Mouse (Mus musculus) right cerebral cortex, postnatal 36 days (tissue): Measurements from ENCODE around the gene Hmcn2.

Experiments
- DNase-seq, 2 experiments: peaks; one replicate each; pipeline ENCODE4 v3.0.0; 2022; ENCODE audit warnings: low spot score in 2 of 2, mixed read lengths in 1 of 2

Hmcn2 gene

DNA sequence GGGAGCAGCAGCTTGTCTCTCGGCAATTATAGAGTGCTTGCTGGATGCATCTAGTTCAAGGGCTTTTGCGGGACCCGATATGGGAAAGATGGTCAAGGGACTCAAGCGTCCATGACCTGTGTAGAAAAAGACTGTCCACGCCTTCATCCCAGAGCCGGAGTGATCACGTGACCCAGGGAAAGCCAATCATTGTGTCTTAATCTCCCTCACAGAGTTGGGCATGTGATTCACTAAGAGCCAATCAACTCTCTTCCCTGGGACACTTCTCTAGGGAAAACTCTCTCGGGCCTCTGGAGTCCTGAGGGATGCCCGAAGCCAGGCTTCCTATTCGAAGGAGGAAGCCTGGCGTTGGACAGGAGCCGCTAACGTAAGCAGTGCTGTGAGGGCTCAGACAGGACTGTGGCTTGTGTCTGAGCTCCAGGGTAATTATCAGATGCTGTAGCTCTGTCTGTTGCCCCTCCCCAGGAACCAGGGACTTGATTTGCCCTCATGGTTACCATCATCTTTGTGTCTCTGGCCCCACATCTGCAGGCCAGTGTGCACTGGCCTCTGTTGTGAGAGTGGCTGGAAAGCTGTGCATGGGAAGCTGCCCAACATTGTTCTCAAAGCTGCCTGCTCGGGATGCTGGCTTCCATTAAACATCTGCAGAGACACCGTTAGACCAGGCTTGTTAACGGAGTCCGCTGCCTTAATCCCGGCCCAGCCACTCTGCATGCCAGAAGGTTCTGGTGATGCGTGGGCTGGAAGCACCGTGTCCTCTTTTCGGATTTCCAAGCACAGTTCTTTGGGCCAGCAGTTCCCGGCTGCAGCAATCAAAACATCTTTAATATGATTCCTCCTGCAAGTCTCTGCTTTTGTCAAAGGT lies 9.2 kb upstream of the Hmcn2 start:
- DNase-seq = no peak

DNA sequence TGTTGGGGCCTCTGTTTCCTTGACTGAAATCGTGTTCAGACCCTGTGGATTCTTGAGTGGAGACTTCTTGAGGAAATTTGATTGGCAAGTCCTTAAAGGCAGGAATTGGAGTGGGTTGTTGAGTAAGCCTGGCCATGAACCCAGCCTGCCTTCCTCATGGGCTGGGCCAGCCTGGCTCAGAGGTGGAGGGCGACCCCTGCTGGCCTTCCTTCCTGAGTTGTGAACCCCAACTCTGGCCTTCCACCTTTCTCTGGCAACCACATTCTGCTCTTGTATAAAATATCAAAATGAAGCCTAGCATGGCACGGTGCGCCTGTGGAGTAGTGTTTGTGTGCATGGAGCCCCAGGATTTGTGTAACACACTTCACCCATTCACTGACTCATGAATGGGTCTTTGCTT lies 8.5 kb upstream of the Hmcn2 start:
- DNase-seq = no peak

DNA sequence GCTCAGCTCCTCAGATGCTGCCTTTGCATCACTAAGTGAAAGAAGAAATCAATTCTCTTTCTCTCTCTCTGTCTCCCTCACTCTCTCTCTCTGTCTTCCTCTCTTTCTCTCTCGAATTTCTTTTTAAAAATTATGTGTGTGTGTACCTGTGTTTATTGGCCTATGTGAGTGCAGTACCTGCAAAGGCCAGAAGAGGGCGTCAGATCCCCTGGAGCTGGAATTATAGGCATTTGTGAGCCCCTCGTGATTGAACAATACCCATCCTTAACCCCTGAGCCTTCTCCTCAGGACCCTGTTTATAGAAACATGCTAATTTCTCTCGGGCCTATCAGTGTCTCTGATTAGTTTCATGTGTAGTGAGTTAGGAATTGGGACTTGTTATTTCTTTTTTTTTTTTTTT lies 6.0 kb upstream of the Hmcn2 start:
- no peak for DNase-seq

DNA sequence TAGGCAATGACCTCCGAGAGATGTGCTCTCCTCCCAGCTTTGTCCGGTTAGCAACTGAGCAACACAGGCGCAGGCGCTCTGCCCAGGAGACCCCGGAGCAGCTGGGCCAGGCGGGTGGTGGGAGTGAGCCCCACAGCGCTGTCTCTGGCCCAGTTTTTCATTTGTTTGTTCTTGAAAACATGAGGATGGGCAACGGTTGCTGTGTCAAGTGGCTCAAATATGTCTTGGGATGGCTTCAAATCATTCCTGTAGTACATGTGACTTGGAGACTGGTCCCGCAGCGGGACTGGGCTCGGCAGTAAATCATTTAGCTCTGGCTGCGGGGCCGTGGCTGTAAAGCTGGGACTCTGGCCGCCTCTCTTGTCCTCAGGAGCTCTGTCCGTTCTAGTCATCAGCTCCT lies 4.7 kb upstream of the Hmcn2 start:
- DNase-seq = no peak

DNA sequence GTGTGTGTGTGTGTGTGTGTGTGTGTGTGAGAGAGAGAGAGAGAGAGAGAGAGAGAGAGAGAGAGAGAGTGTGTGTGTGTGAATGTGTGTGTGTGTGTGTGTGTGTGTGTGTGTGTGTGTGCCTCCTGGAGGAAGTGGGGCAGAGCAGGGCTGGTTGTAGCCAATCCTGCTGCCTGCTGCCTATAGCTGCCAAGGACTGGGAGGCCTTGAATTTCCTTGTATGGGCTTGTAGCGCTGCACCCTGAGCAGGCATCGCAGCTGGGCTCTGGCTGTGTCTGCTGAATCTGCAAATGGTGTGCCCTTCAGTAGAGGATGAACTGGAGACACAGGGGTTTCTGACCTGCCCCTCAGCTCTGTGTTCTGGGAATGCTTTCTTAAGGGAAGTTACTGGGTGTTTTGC lies 3.9 kb downstream of the Hmcn2 start:
- no peak for DNase-seq

DNA sequence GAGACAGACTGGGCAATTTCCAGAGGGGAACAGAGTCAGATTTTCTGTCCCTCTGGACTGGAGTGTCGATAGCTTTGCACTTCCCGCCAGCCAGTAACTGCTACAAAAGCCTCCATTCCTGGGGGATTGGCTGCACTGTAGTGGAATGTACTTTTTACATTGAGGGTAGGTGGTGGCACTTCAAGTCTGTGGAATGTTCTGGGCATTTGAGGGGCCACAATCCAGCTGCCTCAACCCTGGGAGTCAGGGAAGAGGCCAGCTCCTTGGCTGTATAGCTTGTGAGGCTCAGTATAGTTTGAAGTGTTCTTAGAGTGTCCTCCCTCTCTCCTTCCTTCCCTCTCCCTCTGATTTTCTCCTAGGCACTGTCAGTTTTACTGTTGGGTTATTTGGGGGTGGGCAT lies 5.0 kb downstream of the Hmcn2 start:
- DNase-seq = no peak

DNA sequence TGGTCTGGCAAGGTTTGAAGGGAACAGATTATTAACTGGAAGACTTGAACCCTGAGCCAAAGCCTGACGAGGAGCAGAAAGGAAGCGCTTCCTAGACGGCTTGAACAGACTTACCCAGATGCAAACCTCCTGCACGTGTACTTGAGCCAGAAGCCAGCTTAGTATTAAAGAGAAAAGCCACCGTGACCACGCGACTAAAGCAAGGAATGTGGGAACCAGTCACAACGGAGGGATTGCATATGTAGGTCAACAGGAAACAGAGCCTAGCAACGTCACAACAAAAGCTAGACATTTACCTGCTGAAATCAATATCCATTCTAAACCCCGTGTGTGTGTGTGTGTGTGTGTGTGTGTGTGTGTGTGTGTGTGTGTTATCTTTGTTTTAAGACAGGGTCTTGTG lies 13.0 kb downstream of the Hmcn2 start:
- DNase-seq = no peak

DNA sequence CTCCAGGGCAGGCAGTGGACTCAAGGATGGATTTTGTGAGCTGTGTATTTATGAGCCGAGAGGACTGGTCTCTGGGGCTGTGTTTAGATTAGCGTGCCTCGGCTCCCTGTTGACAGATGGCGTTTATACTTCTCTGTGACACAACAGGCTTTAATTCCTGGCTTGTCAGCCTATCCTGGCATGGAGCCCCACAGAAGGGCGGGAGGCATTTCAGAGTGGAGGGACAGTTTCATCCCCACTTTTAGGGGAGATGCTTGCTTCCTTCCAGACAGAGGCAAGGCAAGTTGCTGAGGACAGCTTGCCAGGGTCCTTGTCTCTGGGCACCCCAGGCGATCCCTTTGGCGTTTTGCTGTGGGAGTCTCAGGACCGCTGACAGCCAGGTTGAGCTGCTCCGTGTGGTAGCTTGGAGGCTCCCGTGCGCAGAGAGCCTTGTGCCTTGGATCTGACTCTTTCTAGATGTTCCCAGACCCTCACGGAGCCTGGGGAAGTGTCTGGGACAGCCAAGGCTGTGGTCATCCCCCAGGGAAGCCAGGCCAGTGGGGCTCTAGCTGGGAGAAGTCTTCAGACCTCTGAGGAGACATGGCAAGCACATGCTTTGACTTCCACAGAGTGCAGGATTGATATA lies 23.6 kb downstream of the Hmcn2 start:
- no peak for DNase-seq

DNA sequence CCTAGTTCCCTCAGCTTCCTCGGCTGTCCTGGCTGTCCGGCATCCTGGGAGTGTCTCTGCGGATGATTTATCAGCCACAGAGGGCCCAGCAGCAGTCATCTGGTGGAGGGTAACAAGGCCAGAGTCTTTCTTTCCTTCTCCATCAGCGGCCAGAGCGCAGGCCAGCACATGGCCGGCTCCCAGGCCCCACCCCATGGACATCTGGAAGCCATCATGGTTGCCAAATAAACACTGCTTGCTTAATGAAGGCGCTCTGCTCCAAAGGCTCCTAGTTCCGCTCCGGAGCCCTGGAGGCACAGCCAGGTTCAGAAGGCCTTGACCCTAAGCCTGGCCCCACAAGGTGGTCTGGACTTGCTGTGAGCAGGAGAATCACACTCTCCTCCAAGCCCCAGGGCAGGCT lies 25.6 kb downstream of the Hmcn2 start:
- DNase-seq = no peak

DNA sequence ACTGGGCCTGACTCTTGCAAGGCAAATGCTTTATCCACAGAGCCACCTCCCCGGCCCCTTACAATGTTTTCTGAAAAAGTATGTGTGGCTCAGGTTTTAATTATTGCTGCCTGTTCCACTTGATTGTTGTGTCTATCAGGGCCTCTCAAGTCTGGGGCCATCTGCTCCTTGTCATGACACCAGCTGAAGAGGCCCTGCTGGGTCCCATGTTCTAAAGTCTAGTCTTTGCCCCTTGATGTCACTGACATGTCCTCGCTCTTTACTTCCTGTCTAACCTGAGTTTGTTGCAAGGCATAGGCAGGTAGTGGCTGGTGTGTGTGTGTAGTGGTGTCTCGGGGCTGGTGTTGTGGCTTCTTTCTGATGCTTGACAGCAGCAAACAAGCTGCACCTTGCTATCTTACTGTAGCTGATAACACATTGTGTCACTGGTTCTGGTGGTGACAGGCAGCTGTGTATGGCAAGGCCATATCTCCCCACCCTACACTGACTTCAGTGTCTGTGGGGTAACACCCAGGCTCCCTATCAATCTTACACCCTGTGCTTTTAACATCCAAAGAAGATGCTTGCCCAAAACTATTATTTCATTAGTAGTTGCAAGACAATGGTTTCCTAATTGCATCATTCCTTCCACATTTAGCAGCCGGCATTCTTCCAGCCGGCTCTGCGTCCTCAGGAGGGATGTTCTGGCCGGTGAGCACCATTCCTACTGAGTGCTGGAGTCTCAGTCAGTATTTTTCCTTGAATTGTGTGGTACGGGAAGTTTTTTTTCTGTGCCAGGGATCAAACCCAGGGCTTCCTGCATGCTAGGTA lies 27.7 kb downstream of the Hmcn2 start:
- DNase-seq = no peak

DNA sequence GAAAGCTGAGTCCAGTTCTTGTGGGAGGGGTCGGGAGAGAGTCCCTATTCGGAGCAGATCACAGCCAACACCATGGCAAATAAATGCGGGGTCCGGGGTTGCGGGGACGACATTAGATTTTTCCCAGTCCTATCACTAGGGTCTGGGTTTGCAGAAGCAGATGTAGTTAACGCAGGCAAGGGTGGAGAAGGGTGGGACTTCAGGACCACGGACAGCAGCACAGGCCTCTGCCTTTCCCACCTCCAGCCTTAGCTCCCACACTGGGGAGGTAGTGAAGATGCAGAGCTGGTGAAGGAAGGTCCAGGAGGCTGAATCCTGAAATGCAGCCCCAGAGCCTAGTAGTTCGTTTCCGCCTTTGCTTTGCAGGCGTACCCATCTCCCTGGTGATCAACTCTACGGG lies 31.9 kb downstream of the Hmcn2 start:
- no peak for DNase-seq

DNA sequence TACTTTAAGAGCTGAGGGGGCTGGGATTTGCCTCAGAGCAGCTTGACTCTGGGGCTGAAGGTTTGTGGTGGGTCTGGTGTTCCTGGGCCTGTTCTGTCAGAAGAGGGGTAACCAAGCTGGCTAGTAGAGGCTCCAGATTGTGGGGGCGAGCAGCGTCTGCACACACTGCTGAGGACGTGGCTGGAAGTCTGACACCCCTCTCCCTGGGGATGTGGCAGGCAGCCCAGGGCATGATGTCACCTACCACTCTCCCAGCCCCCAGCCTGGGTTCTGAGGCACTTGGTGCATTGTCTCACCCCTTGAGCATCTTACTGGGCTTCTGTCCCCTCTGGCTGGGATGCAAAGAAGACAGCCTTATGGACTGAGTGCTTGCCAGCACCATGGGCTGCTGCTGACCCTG lies 34.2 kb downstream of the Hmcn2 start:
- no peak for DNase-seq

DNA sequence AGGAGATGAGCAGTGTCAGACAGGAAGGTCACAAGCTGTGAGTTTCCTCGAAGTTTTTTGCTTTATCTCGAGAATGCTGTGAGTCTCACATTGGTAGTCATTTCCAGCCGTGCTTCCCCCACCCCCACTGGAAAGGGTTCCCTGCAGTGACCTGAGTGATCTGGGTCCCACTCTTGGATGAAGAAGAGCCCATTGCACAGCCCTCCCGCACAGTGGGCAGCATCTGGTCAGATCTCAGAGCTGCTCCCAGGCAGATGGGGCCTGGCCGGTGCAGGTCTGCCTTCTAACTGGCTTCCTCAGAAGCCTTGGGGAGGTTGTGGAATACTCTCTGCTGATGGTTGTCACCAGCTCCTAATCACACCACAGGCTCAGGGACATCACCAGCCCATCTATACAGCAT lies 34.6 kb downstream of the Hmcn2 start:
- DNase-seq = no peak

DNA sequence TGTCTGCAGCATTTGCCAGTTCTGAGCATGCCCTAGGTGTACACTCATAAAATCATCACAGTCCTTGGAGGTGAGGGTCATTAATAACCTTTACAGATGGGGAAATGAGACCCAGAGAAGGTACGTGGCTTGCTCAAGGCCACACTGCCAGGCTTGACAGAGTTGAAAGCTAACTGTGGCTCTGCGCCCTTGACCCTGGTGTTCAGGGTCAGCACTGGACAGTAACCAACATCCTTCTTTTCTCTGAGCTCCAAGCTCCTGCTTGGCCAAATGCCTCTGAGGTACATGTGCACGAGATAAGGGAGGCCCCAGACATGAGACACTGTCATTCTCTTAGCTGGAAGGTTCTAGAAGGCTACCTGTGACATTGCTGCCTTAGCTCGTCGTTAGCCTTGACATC lies 42.6 kb downstream of the Hmcn2 start:
- DNase-seq = no peak

DNA sequence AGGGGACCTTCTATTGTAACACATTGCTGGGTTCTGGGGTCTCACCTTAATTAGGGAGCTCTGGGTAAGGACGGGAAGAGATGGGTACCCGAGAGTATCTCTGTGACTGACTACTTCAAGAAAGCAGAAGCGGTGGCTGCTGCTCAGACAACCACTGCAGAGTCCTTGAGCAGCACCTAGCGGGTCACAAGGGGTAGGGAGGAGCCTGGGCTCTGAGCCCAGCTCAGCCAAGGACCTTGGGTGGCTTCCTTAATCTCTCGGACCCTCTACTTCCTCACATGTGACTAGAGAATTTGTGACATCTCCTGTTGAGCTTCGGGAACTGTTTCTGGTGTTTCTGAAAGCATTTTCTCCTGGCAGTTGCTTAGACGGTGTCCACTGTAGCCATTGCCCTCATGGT lies 45.1 kb downstream of the Hmcn2 start:
- DNase-seq = no peak

DNA sequence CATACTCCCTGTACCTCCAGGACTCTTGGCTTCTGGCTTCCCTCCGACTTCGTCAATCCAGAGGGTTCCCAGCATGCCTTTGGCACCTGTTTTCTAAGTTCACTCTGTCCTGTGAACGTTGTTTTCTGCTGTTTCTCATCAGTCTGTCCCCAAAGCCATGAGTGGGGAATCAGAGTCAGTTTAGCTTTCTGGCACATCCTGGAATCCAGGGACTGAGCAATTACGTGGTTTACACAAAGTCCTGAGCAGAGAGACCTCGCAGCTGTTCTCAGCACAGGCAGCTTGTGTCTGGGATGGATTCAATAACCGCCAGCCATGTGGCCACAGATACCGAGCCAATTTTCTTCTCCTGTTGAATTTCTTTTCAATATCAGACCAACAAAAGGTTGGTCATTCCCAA lies 53.0 kb downstream of the Hmcn2 start:
- no peak for DNase-seq

DNA sequence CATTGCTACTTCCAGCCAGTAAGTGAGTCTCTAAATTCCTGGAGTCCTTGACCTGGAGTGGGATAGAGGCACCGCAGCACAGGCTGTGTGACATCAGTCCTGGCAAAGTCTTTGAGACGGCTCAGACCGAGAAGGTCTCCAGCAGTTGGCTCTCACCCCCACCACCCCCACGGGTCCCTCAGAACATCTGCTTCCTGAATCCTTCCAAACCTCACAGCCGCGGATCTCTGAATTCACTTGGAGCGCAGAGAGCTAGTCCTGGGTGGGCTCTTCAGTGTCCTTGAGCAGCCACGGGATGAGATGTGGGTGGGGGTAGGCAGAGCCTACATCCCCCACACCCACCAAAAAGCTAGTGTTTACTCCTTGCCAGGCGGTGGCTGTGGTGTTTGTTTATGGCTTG lies 57.2 kb downstream of the Hmcn2 start:
- no peak for DNase-seq

DNA sequence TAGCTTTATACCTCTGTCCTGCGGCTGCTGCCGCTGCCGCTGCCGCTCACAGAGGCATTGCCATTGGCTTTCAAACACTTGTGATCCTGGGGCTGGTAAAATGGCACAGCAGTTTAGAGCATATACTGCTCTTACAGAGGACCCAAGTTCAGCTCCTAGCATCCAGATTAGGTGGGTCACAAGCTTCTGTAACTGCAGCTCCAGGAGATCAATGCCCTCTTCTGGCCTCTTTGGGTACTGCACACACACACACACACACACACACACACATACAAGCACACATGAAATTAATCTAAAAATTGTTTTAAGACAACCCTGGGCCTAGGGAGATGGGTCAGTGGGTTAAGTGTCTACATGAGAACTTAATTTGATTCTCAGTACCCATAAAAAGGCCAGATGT lies 58.0 kb downstream of the Hmcn2 start:
- no peak for DNase-seq

DNA sequence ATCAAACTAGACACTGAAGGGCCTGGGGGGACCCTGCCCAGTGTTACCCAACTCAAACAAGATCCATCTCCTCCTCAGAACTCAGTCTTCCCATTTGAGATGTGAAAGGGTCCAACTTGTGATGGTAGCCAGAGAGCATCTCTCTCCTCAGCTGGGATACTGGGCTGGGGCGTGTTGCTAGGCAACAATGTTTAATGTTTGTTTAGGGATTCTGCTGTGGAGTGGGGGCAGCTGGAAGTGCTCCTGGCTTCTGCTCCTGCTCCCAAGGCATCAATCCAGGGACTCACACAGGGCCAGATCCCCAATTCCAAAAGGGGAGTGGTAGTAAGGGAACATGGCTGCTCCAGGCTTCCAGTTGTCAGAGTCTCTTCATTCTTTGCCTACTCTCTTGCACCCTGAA lies 60.2 kb downstream of the Hmcn2 start:
- no peak for DNase-seq

DNA sequence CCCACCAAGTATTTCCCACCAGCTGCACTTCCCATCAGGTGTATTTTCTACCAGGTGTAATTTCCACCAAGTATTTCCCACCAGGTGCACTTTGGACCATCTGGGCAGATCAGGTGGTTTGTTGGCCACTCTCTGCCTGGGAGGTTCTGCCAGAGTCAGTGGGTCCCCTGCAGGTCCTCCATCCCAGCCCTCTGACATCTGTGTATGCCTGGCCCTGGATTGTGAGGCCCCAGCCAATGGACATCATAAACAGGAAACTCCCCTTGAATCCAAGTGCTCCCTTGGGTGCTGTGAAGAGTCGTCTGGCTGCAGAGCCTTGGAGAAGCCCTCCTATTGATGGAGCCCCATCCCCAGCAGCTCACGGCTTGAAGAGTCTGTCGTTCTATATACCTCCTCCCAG lies 61.8 kb downstream of the Hmcn2 start:
- DNase-seq = no peak

DNA sequence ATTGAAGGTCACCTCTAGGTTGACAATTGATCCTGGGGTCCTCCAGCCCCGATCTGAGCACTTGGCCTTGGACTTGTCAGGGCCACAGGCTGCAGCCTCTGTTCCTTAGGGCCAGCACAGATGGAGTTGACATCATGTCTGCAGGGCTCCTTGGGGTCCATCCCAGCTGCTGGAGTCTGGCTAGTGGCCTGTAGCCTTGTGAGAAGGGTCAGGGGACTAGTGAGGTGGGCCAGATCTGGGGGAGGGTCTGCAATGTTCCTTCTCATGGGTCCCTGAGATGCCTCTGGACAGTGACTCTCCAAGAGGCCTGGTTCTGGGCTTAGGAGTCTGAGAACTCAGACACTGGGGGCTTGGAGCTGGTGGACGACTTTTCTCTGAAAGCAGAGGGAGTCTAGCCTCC lies 63.3 kb downstream of the Hmcn2 start:
- DNase-seq = no peak

DNA sequence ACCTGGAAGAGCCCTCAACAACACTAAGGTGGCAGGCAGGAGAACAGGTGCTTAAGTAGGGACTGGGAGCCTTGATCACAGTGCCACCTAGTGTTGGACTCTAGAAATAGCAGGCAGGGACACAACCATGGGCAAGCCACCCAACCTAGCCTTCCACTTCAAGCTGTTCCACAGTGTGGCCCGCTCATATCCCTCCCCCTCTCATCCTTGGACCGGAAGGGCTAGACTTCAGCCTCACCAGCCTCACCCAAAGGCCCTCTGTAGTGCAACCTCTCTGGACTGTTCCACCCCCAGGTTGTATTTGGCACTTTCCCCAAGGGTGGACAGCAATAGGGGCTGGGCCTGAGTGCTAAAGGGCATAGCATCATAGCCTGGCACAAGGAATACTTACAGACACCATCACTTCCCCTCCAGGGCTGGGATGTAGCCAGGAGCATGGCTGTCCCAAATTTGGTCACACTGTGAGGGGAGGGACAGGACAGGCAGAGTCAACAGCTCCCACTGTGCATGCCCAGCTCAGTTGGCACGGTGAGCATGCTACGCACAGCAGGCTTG lies 67.2 kb downstream of the Hmcn2 start:
- DNase-seq = peak; percentile 16 to 28

DNA sequence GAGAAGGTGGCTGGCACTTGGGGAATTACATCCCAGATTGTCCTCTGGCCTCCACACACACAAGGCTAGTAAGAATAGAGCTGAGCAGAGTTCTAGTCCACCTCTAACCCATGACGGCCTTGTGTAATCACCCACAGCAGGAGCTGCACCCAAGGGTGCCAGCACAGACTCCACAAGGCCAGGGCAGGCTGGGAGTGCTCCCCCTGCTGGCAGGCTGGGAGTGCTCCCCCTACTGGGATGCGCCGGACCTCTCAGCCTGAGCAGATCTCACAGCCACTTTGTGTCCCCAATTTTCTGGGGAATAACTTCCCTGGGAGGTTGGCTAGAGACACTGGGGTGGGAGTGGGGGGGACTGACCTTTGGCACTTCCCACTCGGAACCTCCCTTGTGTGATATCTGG lies 68.7 kb downstream of the Hmcn2 start:
- no peak for DNase-seq
